Comparison of ENCODE assay signal across 10 mouse cellular contexts in the genomic region with DNA sequence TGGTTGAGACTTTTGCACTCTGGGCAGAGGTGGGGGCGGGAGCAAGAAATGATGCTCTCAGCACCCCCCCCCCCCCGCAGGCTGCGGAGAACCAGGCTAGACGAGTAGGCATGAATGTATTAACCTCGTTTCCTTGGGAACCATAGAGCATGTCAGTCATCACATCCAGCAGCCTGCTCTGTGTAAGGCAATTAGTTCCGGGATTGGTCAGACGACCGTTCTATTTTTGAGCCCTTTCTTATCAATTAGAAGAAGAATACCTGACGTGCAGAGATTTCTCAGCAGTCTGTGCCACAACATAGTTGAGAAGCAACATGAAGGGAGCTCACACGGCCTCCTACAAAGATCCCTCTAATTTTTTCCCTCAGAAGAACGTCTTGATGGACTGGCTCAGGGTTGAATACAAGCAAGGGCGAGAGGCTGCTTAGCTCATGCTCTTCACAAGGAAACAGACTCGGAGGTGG. TPM values are rescaled to one million over a fixed set of nuclear protein-coding genes. Genes with fewer than 3 reads are reported as not detected.
A peak's percentile ranks its signal among the peaks of the same experiment; 100 is the strongest.
DNase-seq lines count a peak whose midpoint lies in the region; ATAC-seq and TF ChIP-seq lines count a peak whose summit lies in the region.
"Had no signal": no experiment of that assay in that cellular context is flagged by ENCODE, and none has a peak within 500 bp of the region (broad histone marks: within the 10 kb centered on the region; RNA-seq: fewer than 3 reads in every experiment).

No protein-coding gene starts in this region.

- peak overlapping the region; percentile 25 for H3K9ac ChIP-seq in heart, embryonic 14.5 days (ENCODE audit: low read length)
- H3K9ac ChIP-seq in embryonic facial prominence, embryonic 13.5 days = no peak overlapping the region
- H3K9ac ChIP-seq in midbrain, postnatal 0 days (replicated peaks; ENCODE audit: low read length, poor library complexity, severe bottlenecking) = peak overlapping the region; percentile 33; the same call in 1 of the 2 replicates

- H3K4me3 ChIP-seq in heart, embryonic 14.5 days (ENCODE audit: control insufficient read depth in 1 of 2, insufficient read depth in 1 of 2, low read depth in 1 of 2, low read length in 2 of 2) = peak overlapping the region; percentile 27 to 32
- no peak overlapping the region for H3K4me3 ChIP-seq in embryonic facial prominence, embryonic 13.5 days
- H3K4me3 ChIP-seq in midbrain, postnatal 0 days (ENCODE audit: low read depth, low read length) = peak overlapping the region; percentile 9; the same call in 1 of the 2 replicates

- no peak for TF ChIP-seq CTCF in midbrain, postnatal 0 days (IDR thresholded peaks at IDR 0.05)

- no peak for DNase-seq in heart, postnatal 25 days (ENCODE audit: low spot score)
- DNase-seq in layer of hippocampus, adult 18-20 months (ENCODE audit: low spot score in 2 of 2) = peak; percentile 19 to 41
- DNase-seq in midbrain, postnatal 0 days (ENCODE audit: low spot score) = peak; percentile 72
- no peak for DNase-seq in adrenal gland, postnatal 14 days
- no peak for DNase-seq in kidney, adult 9 months

- 18% methylated on average over 13 of the region's 13 CpGs for WGBS in heart, embryonic 14.5 days
- WGBS in embryonic facial prominence, embryonic 13.5 days = 36% methylated on average over 13 of the region's 13 CpGs
- WGBS in midbrain, postnatal 0 days = 9% methylated on average over 13 of the region's 13 CpGs

- peak; percentile 50; the same call in 1 of the 2 replicates for ATAC-seq in heart, embryonic 14.5 days (ENCODE audit: insufficient number of reproducible peaks, insufficient read depth, low FRiP score, low read depth)
- no peak for ATAC-seq in embryonic facial prominence, embryonic 13.5 days (ENCODE audit: insufficient number of reproducible peaks, insufficient read depth, low FRiP score, low TSS enrichment, low read depth)
- ATAC-seq in midbrain, postnatal 0 days (ENCODE audit: low FRiP score) = peak; percentile 95
- ATAC-seq in erythroid progenitor cell, adult 5-6 weeks (replicated peaks; ENCODE audit: low FRiP score, poor library complexity, severe bottlenecking) = no peak
- ATAC-seq: intestine, postnatal 0 days had no signal

- H3K4me1 ChIP-seq in heart, embryonic 14.5 days (ENCODE audit: control insufficient read depth in 2 of 2, insufficient read depth in 2 of 2, low read length in 2 of 2) = peaks cover 6 to 11% of the 10 kb centered on the region in 2 experiments
- H3K4me1 ChIP-seq in embryonic facial prominence, embryonic 13.5 days = peaks cover 15% of the 10 kb centered on the region
- 0 out of 2 replicates have a peak, but pooled peaks cover 4% of the 10 kb centered on the region for H3K4me1 ChIP-seq in midbrain, postnatal 0 days (ENCODE audit: insufficient read depth, low read length)

- H3K4me2 ChIP-seq in heart, embryonic 14.5 days (ENCODE audit: low read length) = peak overlapping the region; percentile 65
- H3K4me2 ChIP-seq in embryonic facial prominence, embryonic 13.5 days = peak overlapping the region; percentile 33
- peak overlapping the region; percentile 42 for H3K4me2 ChIP-seq in midbrain, postnatal 0 days (ENCODE audit: low read depth, low read length, poor library complexity, severe bottlenecking)

- no peaks in the 10 kb centered on the region for H3K9me3 ChIP-seq in heart, embryonic 14.5 days (ENCODE audit: control insufficient read depth, low read length)
- H3K9me3 ChIP-seq in embryonic facial prominence, embryonic 13.5 days = no peaks in the 10 kb centered on the region
- H3K9me3 ChIP-seq in midbrain, postnatal 0 days (ENCODE audit: low read length) = no peaks in the 10 kb centered on the region

- intact Hi-C loops in heart, postnatal 25 days (cut with DNase I) = no loop called here

- no peaks in the 10 kb centered on the region for H3K36me3 ChIP-seq in heart, embryonic 14.5 days (ENCODE audit: control insufficient read depth, insufficient read depth, low read length)
- H3K36me3 ChIP-seq in embryonic facial prominence, embryonic 13.5 days = no peaks in the 10 kb centered on the region
- no peaks in the 10 kb centered on the region for H3K36me3 ChIP-seq in midbrain, postnatal 0 days (ENCODE audit: insufficient read depth, low read length)

- H3K27ac ChIP-seq in heart, embryonic 14.5 days (replicated peaks in 1 of 2; ENCODE audit: control insufficient read depth in 1 of 2, insufficient read depth in 1 of 2, low read depth in 2 of 2, low read length in 2 of 2) = peak overlapping the region; percentile 57 to 76; a peak in 3 of 4 replicates
- H3K27ac ChIP-seq in embryonic facial prominence, embryonic 13.5 days = no peak overlapping the region
- H3K27ac ChIP-seq in midbrain, postnatal 0 days (ENCODE audit: low read depth, low read length) = peak overlapping the region; percentile 71

- H3K27me3 ChIP-seq in heart, embryonic 14.5 days (ENCODE audit: control insufficient read depth, insufficient read depth, low read length) = no peaks in the 10 kb centered on the region
- H3K27me3 ChIP-seq in embryonic facial prominence, embryonic 13.5 days = no peaks in the 10 kb centered on the region
- H3K27me3 ChIP-seq in midbrain, postnatal 0 days (ENCODE audit: insufficient read depth, low read length) = no peaks in the 10 kb centered on the region
- H3K27me3 ChIP-seq: CH12.LX had no signal

RNA-seq across cellular contexts. Expression of a gene that starts 53.4 kb away (rescaled TPM):
- 2.0 and 2.1 TPM in 2 replicates for polyA plus RNA-seq in heart, embryonic 14.5 days (2014; fragmentation: Nextera tagmentation; extraction: Ambion mirVana)
- total RNA-seq in heart, postnatal 25 days (2021) = under 1 TPM; 0.23 to 0.34 TPM
- 14.8 and 16.3 TPM in 2 replicates for polyA plus RNA-seq in embryonic facial prominence, embryonic 13.5 days (2015; fragmentation: Nextera tagmentation; extraction: Ambion mirVana)
- 10 to 100 TPM; 18.9 to 22.2 TPM for total RNA-seq in layer of hippocampus, adult 18-20 months (2021)
- total RNA-seq in midbrain, postnatal 0 days (2014; rRNA removed) = 18.5 and 20.4 TPM in 2 replicates
- 10.0 and 11.1 TPM in 2 replicates for polyA plus RNA-seq in midbrain, postnatal 0 days (2015; fragmentation: Nextera tagmentation; extraction: Ambion mirVana)
- total RNA-seq in adrenal gland, postnatal 14 days (2021) = 2.2 and 3.0 TPM in 2 replicates
- not detected in 2 replicates for total RNA-seq in erythroid progenitor cell, adult 5-6 weeks (2015; ENCODE audit: low replicate concordance)
- total RNA-seq in erythroid progenitor cell, adult 5-6 weeks (2017; ENCODE audit: low replicate concordance) = not detected in 2 replicates
- total RNA-seq: CH12.LX had no signal

Comparison
In these comparisons a context has a peak if more than half of its experiments do, and no peak if none do; other contexts are left out.
1. ATAC-seq: peak in heart, embryonic 14.5 days (single experiment) and midbrain, postnatal 0 days (single experiment); none in embryonic facial prominence, embryonic 13.5 days (single experiment) and erythroid progenitor cell, adult 5-6 weeks (single experiment).
2. DNase-seq: peak in layer of hippocampus, adult 18-20 months (2 of 2) and midbrain, postnatal 0 days (single experiment); none in heart, postnatal 25 days (single experiment), adrenal gland, postnatal 14 days (single experiment) and kidney, adult 9 months (single experiment).
3. Peak in every context shown above with its lines, with median percentiles within 50 percentile points of each other: H3K4me2 ChIP-seq.